Mouse (Mus musculus): ENCODE data around the gene 3300002I08Rik.
"Not testable (repeated sequence)": the region's sequence is repeated elsewhere in the genome, so short reads cannot be mapped to it uniquely, and the experiment has no call there.

The 3300002I08Rik gene

GRCm38 (mm10) chr2:150362113-150362877, at the start of gene 3300002I08Rik:
Gene 3300002I08Rik (minus strand): TSS chr2:150362765.
- peak; percentile 46 to 70 for DNase-seq (ENCODE audit: low spot score in 2 of 2)

- DNase-seq (ENCODE audit: low spot score in 2 of 2), result not testable (repeated sequence)
These were observed 49.6 kb upstream of the 3300002I08Rik start for GRCm38 (mm10) chr2:150412146-150412545.

- DNase-seq (ENCODE audit: low spot score in 2 of 2), result no peak
These were observed 27.6 kb upstream of the 3300002I08Rik start for GRCm38 (mm10) chr2:150390198-150390597.

- peak in 1 of 2 experiments; percentile 5 for DNase-seq (ENCODE audit: low spot score in 2 of 2)
These were observed 23.1 kb upstream of the 3300002I08Rik start for GRCm38 (mm10) chr2:150385553-150386106.

GRCm38 (mm10) chr2:150362878-150363229, 289 bp upstream of the 3300002I08Rik start:
- no peak for DNase-seq (ENCODE audit: low spot score in 2 of 2)

GRCm38 (mm10) chr2:150357136-150357535, 5.4 kb downstream of the 3300002I08Rik start:
- not testable (repeated sequence) for DNase-seq (ENCODE audit: low spot score in 2 of 2)

GRCm38 (mm10) chr2:150323402-150323801, 39.2 kb downstream of the 3300002I08Rik start, which contains the start of gene Gm10130:
Gene Gm10130 (plus strand): TSS chr2:150323702.
- DNase-seq (ENCODE audit: low spot score in 2 of 2), result no peak

- DNase-seq (ENCODE audit: low spot score in 2 of 2), result no peak
These were observed 43.6 kb downstream of the 3300002I08Rik start for GRCm38 (mm10) chr2:150318973-150319372.

- no peak for DNase-seq (ENCODE audit: low spot score in 2 of 2)
These were observed 46.4 kb downstream of the 3300002I08Rik start for GRCm38 (mm10) chr2:150316140-150316539.

GRCm38 (mm10) chr2:150310952-150311884, 51.3 kb downstream of the 3300002I08Rik start:
- DNase-seq (ENCODE audit: low spot score in 2 of 2), result peak; percentile 61 to 81

- peak in 1 of 2 experiments; percentile 31 for DNase-seq (ENCODE audit: low spot score in 2 of 2)
These were observed 55.3 kb downstream of the 3300002I08Rik start for GRCm38 (mm10) chr2:150307183-150307773.

- DNase-seq (ENCODE audit: low spot score in 2 of 2), result no peak
These were observed 63.5 kb downstream of the 3300002I08Rik start for GRCm38 (mm10) chr2:150299096-150299495.

GRCm38 (mm10) chr2:150293669-150294068, 68.9 kb downstream of the 3300002I08Rik start:
- no peak for DNase-seq (ENCODE audit: low spot score in 2 of 2)
